Mouse (Mus musculus): ENCODE measurements around the gene Olfr159.

- TF ChIP-seq CTCF (IDR thresholded peaks at IDR 0.05; ENCODE audit: control insufficient read depth, insufficient read depth, insufficient replicate concordance, low read depth, low read length) (no peak), POLR2A (IDR thresholded peaks at IDR 0.05; ENCODE audit: control insufficient read depth, low read depth, low read length) (no peak)
Measured at GRCm38 (mm10) chr4:43737144-43737543, 33.7 kb downstream of the Olfr159 start.
